Mouse (Mus musculus) heart, adult 2 months (tissue): ENCODE measurements around the gene Fam3a.

Experiments
- CTCF ChIP-seq: fragments of 200-600 bp; IDR thresholded peaks from 2 replicates; pipeline ENCODE4 v1.8.1; 2022; ENCODE audit warnings: antibody characterized with exemption, mild to moderate bottlenecking, moderate library complexity
- POLR2A ChIP-seq: fragments of 200-500 bp; IDR thresholded peaks from 2 replicates; pipeline ENCODE4 v1.6.1; 2011; ENCODE audit warnings: mild to moderate bottlenecking, low read depth, low read length, control low read depth; ENCODE audit not compliant: insufficient read depth

GRCm38 (mm10) chrX:74427116-74427515 is 34.0 kb upstream of the Fam3a start:
- TF ChIP-seq POLR2A (no peak), CTCF (no peak)
